Mouse (Mus musculus): ENCODE measurements around the gene Bpifb1.
"Not testable (repeated sequence)": the region's sequence is repeated elsewhere in the genome, so short reads cannot be mapped to it uniquely, and the experiment has no call there.

The Bpifb1 gene

DNA sequence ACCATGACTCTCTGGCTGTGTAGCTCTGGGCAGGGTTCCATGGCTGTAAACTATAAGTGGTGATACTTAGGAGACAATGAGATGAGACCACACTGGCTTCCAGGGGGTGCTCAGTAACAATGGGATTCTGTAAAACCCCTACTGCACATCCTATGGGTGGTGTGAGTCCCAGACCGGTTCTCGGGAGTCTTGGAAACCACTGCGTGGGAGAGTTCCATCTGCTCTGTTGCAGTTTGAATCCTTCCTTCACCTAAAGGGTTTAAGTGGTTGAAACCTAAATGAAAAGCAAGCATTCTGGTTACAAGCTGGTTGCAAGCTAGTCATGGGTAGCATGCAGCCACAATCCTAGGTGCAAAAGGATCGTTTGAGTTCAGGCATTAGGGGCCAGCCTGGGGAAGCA is 21.3 kb downstream of the Bpifb1 start:
- DNase-seq (ENCODE audit: low read depth) = no peak

- peak; percentile 67 for DNase-seq (ENCODE audit: low read depth)
Measured at GRCm38 (mm10) chr2:154215191-154215590, 24.6 kb downstream of the Bpifb1 start.

DNA sequence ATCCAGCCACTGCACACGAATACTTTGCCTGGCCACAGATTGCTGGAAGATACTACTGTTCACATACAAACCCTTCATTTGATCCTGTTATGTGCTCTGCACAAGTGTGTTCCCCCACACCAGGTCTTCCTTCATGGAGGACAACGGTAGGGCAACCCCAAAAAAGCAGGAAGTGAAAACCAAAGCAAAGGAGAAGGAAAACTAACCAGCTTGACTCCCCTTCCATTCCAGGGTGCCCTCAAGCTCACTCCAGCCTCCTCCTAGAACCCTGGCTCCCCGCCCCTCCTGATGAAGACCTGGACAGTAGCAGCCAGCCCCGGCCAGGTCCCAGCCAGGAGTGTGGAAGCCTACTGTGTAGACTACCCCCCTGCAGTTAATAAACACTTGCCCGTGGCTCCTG is 29.3 kb downstream of the Bpifb1 start:
- DNase-seq (ENCODE audit: low read depth) = no peak

DNA sequence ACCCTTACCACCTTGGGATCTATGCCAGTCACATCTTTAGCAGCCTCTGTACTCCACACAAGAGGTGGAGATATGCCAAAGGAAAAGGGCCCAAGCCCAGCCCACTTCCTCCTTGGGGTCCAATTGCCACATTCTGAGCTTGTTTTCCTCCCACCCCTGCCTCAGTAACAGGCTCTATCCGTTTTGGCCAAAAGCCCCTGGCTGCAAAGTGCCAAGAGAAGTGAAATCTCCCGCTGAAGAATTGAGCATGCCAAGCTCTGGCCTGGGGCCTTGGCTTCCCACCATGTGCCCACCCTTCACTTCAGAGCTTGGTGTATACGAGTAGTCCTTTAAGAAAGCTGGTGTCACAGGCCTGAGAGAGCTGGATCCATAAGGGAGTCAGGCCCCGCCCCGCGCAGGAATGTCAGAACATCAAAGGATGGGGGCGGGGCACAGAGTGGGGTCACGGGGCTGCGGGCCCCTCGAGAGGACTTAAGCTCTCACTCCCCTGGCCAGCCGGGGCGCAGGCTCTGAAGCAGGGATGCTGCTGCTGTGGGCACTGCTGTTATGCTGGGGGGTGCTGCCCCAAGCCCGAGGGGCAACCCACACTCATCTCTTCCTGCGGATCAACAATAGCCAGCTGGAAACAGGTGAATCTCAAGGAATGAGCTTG is 32.8 kb downstream of the Bpifb1 start, which contains the start of gene Bpifb5:
Bpifb5 (plus strand) TSS at position 478 of the 652 bp plus-strand sequence.
- DNase-seq (ENCODE audit: low read depth) = no peak

DNA sequence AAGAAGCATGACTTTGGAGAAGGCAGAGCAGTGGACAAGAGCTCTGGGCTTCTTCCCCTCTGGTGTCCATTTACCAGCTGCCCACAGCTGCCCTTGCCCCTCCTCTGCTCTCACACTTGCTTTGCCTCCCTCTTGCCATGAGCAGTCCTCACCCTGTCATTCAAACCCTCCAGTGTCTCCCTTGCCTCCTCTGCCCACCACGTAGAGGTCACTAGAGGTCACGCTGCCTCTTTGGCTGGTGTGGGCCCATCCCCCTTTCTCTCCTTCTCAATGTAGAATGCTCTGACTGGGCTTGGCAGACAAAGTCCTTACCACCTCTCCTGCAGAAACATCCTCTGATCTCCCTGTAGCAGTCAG is 33.3 kb downstream of the Bpifb1 start:
- DNase-seq (ENCODE audit: low read depth) = no peak

GRCm38 (mm10) chr2:154226991-154227390 is 36.4 kb downstream of the Bpifb1 start:
- no peak for DNase-seq (ENCODE audit: low read depth)

- no peak for DNase-seq (ENCODE audit: low read depth)
Measured at GRCm38 (mm10) chr2:154227830-154228229, 37.2 kb downstream of the Bpifb1 start.

DNA sequence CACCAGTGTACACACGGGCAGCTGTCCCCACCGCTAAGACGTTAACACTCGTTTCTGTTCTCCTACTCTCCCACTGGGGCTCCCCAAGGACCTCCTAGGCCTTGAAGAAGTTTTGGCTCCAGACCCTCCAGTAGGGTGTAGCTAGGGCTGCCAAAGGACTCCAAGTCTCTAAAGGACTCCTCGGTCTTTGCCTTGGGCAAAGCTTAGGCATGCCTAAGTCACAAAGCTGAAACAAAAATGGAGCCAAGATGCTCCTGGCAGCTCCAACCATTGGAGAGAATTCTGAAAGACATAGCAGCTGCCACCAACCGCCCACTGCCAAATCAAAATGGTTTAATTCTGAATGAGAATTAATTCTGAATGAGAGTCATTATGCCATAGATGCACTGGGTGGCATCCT is 42.8 kb downstream of the Bpifb1 start:
- no peak for DNase-seq (ENCODE audit: low read depth)

- DNase-seq (ENCODE audit: low read depth) = no peak
Measured at GRCm38 (mm10) chr2:154240771-154241170, 50.2 kb downstream of the Bpifb1 start.

DNA sequence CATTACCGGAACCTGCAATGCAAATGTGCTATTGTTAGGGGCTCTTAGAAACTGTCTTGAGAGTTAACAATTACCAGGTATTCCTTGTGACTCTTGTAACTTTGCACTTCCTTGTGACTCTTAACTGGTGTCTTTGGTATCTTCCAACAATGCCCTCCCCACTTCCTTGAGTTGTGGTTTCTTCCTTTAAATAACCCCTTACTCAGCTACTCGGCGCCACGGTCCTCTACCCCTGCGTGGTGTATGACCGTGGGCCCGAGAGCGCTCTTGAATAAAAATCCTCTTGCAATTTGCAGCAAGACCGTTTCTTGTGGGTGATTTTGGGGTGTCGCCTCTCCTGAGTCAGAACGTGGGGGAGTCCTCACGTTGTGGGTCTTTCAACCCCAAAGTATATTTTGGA is 52.1 kb downstream of the Bpifb1 start:
- DNase-seq (ENCODE audit: low read depth) = not testable (repeated sequence)

DNA sequence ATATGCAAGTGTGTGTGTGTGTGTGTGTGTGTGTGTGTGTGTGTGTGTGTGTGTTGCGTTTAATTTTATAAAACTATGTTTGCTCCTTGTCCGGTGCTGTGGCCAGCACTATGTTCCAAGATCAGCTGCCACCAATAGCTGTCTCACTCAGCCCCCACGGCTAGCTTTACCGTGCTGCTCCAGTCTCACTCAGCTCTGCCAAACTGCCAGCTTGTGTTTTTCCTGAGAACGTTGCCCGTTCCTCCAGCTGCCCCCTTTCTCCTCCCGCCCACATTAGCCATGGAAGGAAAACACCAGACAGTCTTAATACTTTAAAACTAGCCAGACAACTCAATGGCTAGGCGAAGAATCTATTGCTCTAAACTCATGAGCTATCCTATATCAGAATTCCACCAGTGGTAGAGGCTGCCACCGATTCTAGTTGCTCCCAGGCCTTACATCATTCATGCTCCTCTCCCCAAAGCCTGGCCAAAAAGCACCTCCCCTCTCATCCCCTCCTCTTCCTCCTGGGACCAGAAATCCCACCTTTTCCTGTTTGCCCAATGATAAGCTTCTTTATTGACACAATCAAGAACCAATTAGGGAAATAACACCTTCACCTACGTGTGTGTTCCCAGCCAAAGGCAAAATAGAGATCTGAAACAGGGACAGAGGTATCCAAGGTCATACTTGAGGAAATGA is 52.9 kb downstream of the Bpifb1 start:
- DNase-seq (ENCODE audit: low read depth) = no peak

DNA sequence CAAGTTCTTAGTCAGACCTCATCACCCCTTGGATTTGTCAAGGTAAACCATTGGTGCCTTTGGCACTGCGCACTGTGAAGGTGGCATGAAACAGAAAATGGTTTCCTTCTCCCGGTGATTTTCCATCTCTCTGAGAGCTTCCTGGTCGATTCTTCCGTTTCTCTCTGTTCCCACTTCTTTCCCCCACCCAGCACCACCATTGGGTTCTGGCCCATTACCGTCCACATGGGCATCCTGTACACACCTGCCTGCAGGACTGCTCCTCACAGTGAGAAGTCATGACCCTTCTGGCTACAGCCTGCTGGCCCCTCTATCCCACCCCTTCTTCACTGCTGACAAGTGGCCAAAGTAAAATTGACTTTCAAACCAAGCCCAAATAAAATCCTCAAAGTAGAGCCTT is 54.7 kb downstream of the Bpifb1 start:
- no peak for DNase-seq (ENCODE audit: low read depth)

DNA sequence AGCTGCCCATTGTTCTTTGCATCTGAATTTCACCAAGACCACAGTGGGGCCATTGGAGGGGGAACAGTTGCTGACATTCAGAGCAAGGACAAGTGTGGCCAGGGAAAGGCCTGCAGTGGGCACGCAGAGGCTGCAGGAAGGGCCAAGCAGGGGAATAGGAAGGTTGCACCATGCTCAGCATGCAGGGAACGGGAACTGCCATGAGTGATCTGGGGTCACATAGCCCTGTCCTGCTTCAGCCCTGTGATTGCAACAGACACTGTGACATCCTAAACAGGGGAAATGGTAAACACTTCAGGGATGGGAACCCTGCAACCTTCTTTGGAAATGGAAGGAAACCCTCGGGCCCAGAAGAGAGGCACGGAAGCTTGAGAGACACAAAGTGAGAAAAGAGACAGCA is 64.6 kb downstream of the Bpifb1 start:
- not testable (repeated sequence) for DNase-seq (ENCODE audit: low read depth)

GRCm38 (mm10) chr2:154255770-154256169 is 65.2 kb downstream of the Bpifb1 start:
- DNase-seq (ENCODE audit: low read depth) = no peak

DNA sequence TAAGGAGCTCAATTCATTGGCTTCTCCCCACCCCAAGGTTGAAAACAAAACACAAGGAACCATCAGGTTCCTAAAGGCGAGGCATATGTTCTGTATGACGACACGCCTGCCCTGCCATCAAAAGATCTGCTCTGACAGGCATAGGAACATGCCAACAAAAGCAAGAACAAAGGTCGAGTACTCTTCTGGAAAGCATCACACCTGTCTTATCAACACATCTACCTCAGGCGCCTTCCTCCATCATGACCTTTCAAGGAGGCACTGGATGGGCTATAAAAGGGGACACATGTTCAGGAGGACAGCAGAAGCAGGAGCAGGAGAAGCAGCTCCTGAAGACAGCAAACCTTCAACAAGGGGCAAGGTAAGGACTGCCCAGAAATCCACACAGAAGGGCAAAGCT is 66.9 kb downstream of the Bpifb1 start, which contains the start of gene Bpifb9a:
Bpifb9a (plus strand) TSS at position 301 of the 400 bp plus-strand sequence.
- not testable (repeated sequence) for DNase-seq (ENCODE audit: low read depth)

DNA sequence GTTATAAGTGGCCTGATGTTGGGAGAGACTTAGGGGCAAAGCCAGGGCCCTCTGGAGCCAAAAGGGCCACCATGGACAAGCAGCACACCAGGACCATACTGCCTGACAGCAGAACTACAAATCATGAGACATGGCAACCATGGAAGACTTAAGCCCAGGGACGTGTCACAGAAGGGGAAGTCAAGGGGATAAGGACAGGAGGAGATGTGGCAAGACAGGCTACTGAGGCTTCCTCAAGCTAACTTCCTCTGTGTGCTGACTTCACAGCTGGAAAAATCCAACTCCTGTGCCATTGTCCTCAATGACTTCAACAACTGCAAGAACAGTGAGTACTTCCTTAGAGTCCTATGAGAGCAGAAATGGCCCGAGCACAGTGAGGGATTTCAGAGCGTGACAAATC is 73.8 kb downstream of the Bpifb1 start:
- not testable (repeated sequence) for DNase-seq (ENCODE audit: low read depth)
